Mouse (Mus musculus): ENCODE measurements at regions not wholly inside any gene's neighbourhood (a gene's known extent, or its start where the extent isn't known, plus 50 kb on each side); places are given as distances from the start of the nearest gene placed in this dataset.

GRCm38 (mm10) chr10:109566675-109567074, 555.9 kb upstream of the Syt1 start:
- Histone ChIP-seq H3K9ac (ENCODE audit: insufficient read depth, low read depth, low read length, poor library complexity, severe bottlenecking) (no peak overlapping the region), H3K4me3 (ENCODE audit: insufficient read depth in 1 of 2, low read depth in 1 of 2, low read length in 2 of 2, poor library complexity in 1 of 2, severe bottlenecking in 1 of 2) (no peak overlapping the region), H3K9me3 (ENCODE audit: control insufficient read depth, insufficient read depth, low read depth, low read length) (no peaks in the 10 kb centered on the region), H3K36me3 (ENCODE audit: control insufficient read depth, insufficient read depth, low read length, poor library complexity, severe bottlenecking) (no peaks in the 10 kb centered on the region), H3K27ac (ENCODE audit: insufficient read depth, low read depth, low read length, poor library complexity, severe bottlenecking) (no peak overlapping the region), H3K4me1 (ENCODE audit: control insufficient read depth in 2 of 2, insufficient read depth in 2 of 2, low read length in 2 of 2, poor library complexity in 1 of 2) (no peaks in the 10 kb centered on the region)
- DNase-seq (ENCODE audit: low read depth, low spot score) = no peak
- TF ChIP-seq ZC3H11A (IDR thresholded peaks at IDR 0.05; ENCODE audit: borderline replicate concordance, low read depth, low read length) (no peak), MAFK (IDR thresholded peaks at IDR 0.05; ENCODE audit: insufficient read depth, low read depth, low read length) (no peak), CHD2 (IDR thresholded peaks at IDR 0.05; ENCODE audit: low read depth, low read length) (no peak), HCFC1 (IDR thresholded peaks at IDR 0.05; ENCODE audit: borderline replicate concordance, insufficient read depth, low read length) (no peak)
- in situ Hi-C loops (cut with MboI; ENCODE audit: low sequenced_read_pairs in 2 of 2, unreplicated experiment in 2 of 2) = no loop called here

GRCm38 (mm10) chr10:109561638-109562037, 550.9 kb upstream of the Syt1 start:
- in situ Hi-C loops (cut with MboI; ENCODE audit: low sequenced_read_pairs in 2 of 2, unreplicated experiment in 2 of 2) = no loop called here
- DNase-seq (ENCODE audit: low read depth, low spot score) = no peak
- no peaks in the 10 kb centered on the region for H3K9me3 ChIP-seq (ENCODE audit: control insufficient read depth, insufficient read depth, low read depth, low read length)
- H3K9ac ChIP-seq (ENCODE audit: insufficient read depth, low read depth, low read length, poor library complexity, severe bottlenecking) = no peak overlapping the region
- H3K27ac ChIP-seq (ENCODE audit: insufficient read depth, low read depth, low read length, poor library complexity, severe bottlenecking) = no peak overlapping the region
- no peaks in the 10 kb centered on the region for H3K36me3 ChIP-seq (ENCODE audit: control insufficient read depth, insufficient read depth, low read length, poor library complexity, severe bottlenecking)
- H3K4me3 ChIP-seq (ENCODE audit: insufficient read depth in 1 of 2, low read depth in 1 of 2, low read length in 2 of 2, poor library complexity in 1 of 2, severe bottlenecking in 1 of 2) = no peak overlapping the region
- H3K4me1 ChIP-seq (ENCODE audit: control insufficient read depth in 2 of 2, insufficient read depth in 2 of 2, low read length in 2 of 2, poor library complexity in 1 of 2) = no peaks in the 10 kb centered on the region
- TF ChIP-seq CHD2 (IDR thresholded peaks at IDR 0.05; ENCODE audit: low read depth, low read length) = no peak
- no peak for TF ChIP-seq ZNF384 (IDR thresholded peaks at IDR 0.05; ENCODE audit: low read depth, low read length)
- TF ChIP-seq ZC3H11A (IDR thresholded peaks at IDR 0.05; ENCODE audit: borderline replicate concordance, low read depth, low read length) = no peak
- no peak for TF ChIP-seq MAFK (IDR thresholded peaks at IDR 0.05; ENCODE audit: insufficient read depth, low read depth, low read length)
- TF ChIP-seq HCFC1 (IDR thresholded peaks at IDR 0.05; ENCODE audit: borderline replicate concordance, insufficient read depth, low read length) = no peak

- in situ Hi-C loops (cut with MboI; ENCODE audit: low sequenced_read_pairs in 2 of 2, unreplicated experiment in 2 of 2) = no loop called here
- Histone ChIP-seq H3K9me3 (ENCODE audit: control insufficient read depth, insufficient read depth, low read depth, low read length) (no peaks in the 10 kb centered on the region), H3K4me1 (ENCODE audit: control insufficient read depth in 2 of 2, insufficient read depth in 2 of 2, low read length in 2 of 2, poor library complexity in 1 of 2) (no peaks in the 10 kb centered on the region), H3K36me3 (ENCODE audit: control insufficient read depth, insufficient read depth, low read length, poor library complexity, severe bottlenecking) (no peaks in the 10 kb centered on the region), H3K4me3 (ENCODE audit: insufficient read depth in 1 of 2, low read depth in 1 of 2, low read length in 2 of 2, poor library complexity in 1 of 2, severe bottlenecking in 1 of 2) (no peak overlapping the region), H3K27ac (ENCODE audit: insufficient read depth, low read depth, low read length, poor library complexity, severe bottlenecking) (no peak overlapping the region), H3K9ac (ENCODE audit: insufficient read depth, low read depth, low read length, poor library complexity, severe bottlenecking) (no peak overlapping the region)
- TF ChIP-seq CHD2 (IDR thresholded peaks at IDR 0.05; ENCODE audit: low read depth, low read length) (no peak), ZNF384 (IDR thresholded peaks at IDR 0.05; ENCODE audit: low read depth, low read length) (no peak), HCFC1 (IDR thresholded peaks at IDR 0.05; ENCODE audit: borderline replicate concordance, insufficient read depth, low read length) (no peak), MAFK (IDR thresholded peaks at IDR 0.05; ENCODE audit: insufficient read depth, low read depth, low read length) (no peak), ZC3H11A (IDR thresholded peaks at IDR 0.05; ENCODE audit: borderline replicate concordance, low read depth, low read length) (no peak)
- no peak for DNase-seq (ENCODE audit: low read depth, low spot score)
Measured at GRCm38 (mm10) chr10:109561094-109561493, 550.3 kb upstream of the Syt1 start.

- Histone ChIP-seq H3K9me3 (ENCODE audit: control insufficient read depth, insufficient read depth, low read depth, low read length) (no peaks in the 10 kb centered on the region), H3K4me1 (ENCODE audit: control insufficient read depth in 2 of 2, insufficient read depth in 2 of 2, low read length in 2 of 2, poor library complexity in 1 of 2) (no peaks in the 10 kb centered on the region), H3K9ac (ENCODE audit: insufficient read depth, low read depth, low read length, poor library complexity, severe bottlenecking) (no peak overlapping the region), H3K27ac (ENCODE audit: insufficient read depth, low read depth, low read length, poor library complexity, severe bottlenecking) (no peak overlapping the region), H3K4me3 (ENCODE audit: insufficient read depth in 1 of 2, low read depth in 1 of 2, low read length in 2 of 2, poor library complexity in 1 of 2, severe bottlenecking in 1 of 2) (no peak overlapping the region), H3K36me3 (ENCODE audit: control insufficient read depth, insufficient read depth, low read length, poor library complexity, severe bottlenecking) (no peaks in the 10 kb centered on the region)
- no peak for TF ChIP-seq MAFK (IDR thresholded peaks at IDR 0.05; ENCODE audit: insufficient read depth, low read depth, low read length)
- TF ChIP-seq ZNF384 (IDR thresholded peaks at IDR 0.05; ENCODE audit: low read depth, low read length) = no peak
- no peak for TF ChIP-seq ZC3H11A (IDR thresholded peaks at IDR 0.05; ENCODE audit: borderline replicate concordance, low read depth, low read length)
- no peak for TF ChIP-seq CHD2 (IDR thresholded peaks at IDR 0.05; ENCODE audit: low read depth, low read length)
- no peak for TF ChIP-seq HCFC1 (IDR thresholded peaks at IDR 0.05; ENCODE audit: borderline replicate concordance, insufficient read depth, low read length)
- no peak for DNase-seq (ENCODE audit: low read depth, low spot score)
- in situ Hi-C loops (cut with MboI; ENCODE audit: low sequenced_read_pairs in 2 of 2, unreplicated experiment in 2 of 2) = no loop called here
Measured at GRCm38 (mm10) chr10:109543301-109543700, 532.5 kb upstream of the Syt1 start.

GRCm38 (mm10) chr10:109540229-109540628, 529.4 kb upstream of the Syt1 start:
- Histone ChIP-seq H3K4me3 (ENCODE audit: insufficient read depth in 1 of 2, low read depth in 1 of 2, low read length in 2 of 2, poor library complexity in 1 of 2, severe bottlenecking in 1 of 2) (no peak overlapping the region), H3K9me3 (ENCODE audit: control insufficient read depth, insufficient read depth, low read depth, low read length) (no peaks in the 10 kb centered on the region), H3K9ac (ENCODE audit: insufficient read depth, low read depth, low read length, poor library complexity, severe bottlenecking) (no peak overlapping the region), H3K36me3 (ENCODE audit: control insufficient read depth, insufficient read depth, low read length, poor library complexity, severe bottlenecking) (no peaks in the 10 kb centered on the region), H3K27ac (ENCODE audit: insufficient read depth, low read depth, low read length, poor library complexity, severe bottlenecking) (no peak overlapping the region), H3K4me1 (ENCODE audit: control insufficient read depth in 2 of 2, insufficient read depth in 2 of 2, low read length in 2 of 2, poor library complexity in 1 of 2) (no peaks in the 10 kb centered on the region)
- DNase-seq (ENCODE audit: low read depth, low spot score) = no peak
- TF ChIP-seq ZNF384 (IDR thresholded peaks at IDR 0.05; ENCODE audit: low read depth, low read length) (no peak), CHD2 (IDR thresholded peaks at IDR 0.05; ENCODE audit: low read depth, low read length) (no peak), ZC3H11A (IDR thresholded peaks at IDR 0.05; ENCODE audit: borderline replicate concordance, low read depth, low read length) (no peak), HCFC1 (IDR thresholded peaks at IDR 0.05; ENCODE audit: borderline replicate concordance, insufficient read depth, low read length) (no peak), MAFK (IDR thresholded peaks at IDR 0.05; ENCODE audit: insufficient read depth, low read depth, low read length) (no peak)
- in situ Hi-C loops (cut with MboI; ENCODE audit: low sequenced_read_pairs in 2 of 2, unreplicated experiment in 2 of 2) = no loop called here
